28 mouse cellular contexts compared by ENCODE assay signal in genomic region chr8:126693642-126694041, GRCm38 (mm10).
DNase-seq lines count a peak whose midpoint lies in the region; ATAC-seq and TF ChIP-seq lines count a peak whose summit lies in the region.
"Had no signal": no experiment of that assay in that cellular context is flagged by ENCODE, and none has a peak within 500 bp of the region (broad histone marks: within the 10 kb centered on the region; RNA-seq: fewer than 3 reads in every experiment).

No protein-coding gene starts in this region.

- peak overlapping the region; percentile 67; the same call in 1 of the 2 replicates for H3K27ac ChIP-seq in layer of hippocampus, adult 2 months
- H3K27ac ChIP-seq: embryonic facial prominence, embryonic 12.5 days; forebrain, embryonic 15.5 days; hindbrain, embryonic 12.5 days; kidney, postnatal 0 days; neural tube, embryonic 15.5 days; stomach, embryonic 15.5 days had no signal

- peak; percentile 54 for ATAC-seq in common myeloid progenitor, adult 5-6 weeks (replicated peaks; ENCODE audit: low read depth, poor library complexity, severe bottlenecking)
- ATAC-seq in monocyte, adult 5-6 weeks (replicated peaks; ENCODE audit: insufficient number of reproducible peaks, low FRiP score, low TSS enrichment, poor library complexity, severe bottlenecking): 0 out of 2 replicates have a peak, but pooled peaks have one; percentile 49
- ATAC-seq: activated CD4-positive, CD25-positive, alpha-beta regulatory T cell, adult 4 months; CD4-positive, CD25-positive, alpha-beta regulatory T cell, adult 4 months; forebrain, embryonic 15.5 days; intestine, embryonic 16.5 days; liver, postnatal 0 days had no signal

- TF ChIP-seq CTCF in layer of hippocampus, adult 2 months (conservative IDR thresholded peaks at IDR 0.05): no peak

- no peak for DNase-seq in layer of hippocampus, adult 2 months (ENCODE audit: low spot score in 2 of 2)
- DNase-seq in layer of hippocampus, postnatal 36 days: no peak
- DNase-seq in 416B (ENCODE audit: low read depth): peak; percentile 53
- no peak for DNase-seq in right cerebral cortex, postnatal 36 days (ENCODE audit: low spot score in 2 of 2)
- DNase-seq in spleen, adult 12 weeks (ENCODE audit: low spot score): no peak
- no peak for DNase-seq in heart, adult 8-10 months (ENCODE audit: low spot score)
- DNase-seq: adrenal gland, adult 2 months; cerebellum, adult 8-10 months; embryo, embryonic 11 days; heart, postnatal 36 days; kidney, adult 8-10 months; liver, postnatal 0 days; midbrain, embryonic 14.5 days; right cerebral cortex, postnatal 4 days; thymus, postnatal 14 days had no signal

- no peak overlapping the region for H3K4me3 ChIP-seq in layer of hippocampus, adult 2 months
- H3K4me3 ChIP-seq: embryonic facial prominence, embryonic 12.5 days; forebrain, embryonic 15.5 days; hindbrain, embryonic 12.5 days; limb, embryonic 13.5 days; megakaryocyte, embryonic 14.5 days; neural tube, embryonic 15.5 days; stomach, embryonic 15.5 days had no signal
